Mouse (Mus musculus) left cerebral cortex, adult 2 months (tissue): ENCODE measurements at regions not wholly inside any gene's neighbourhood (a gene's known extent, or its start where the extent isn't known, plus 50 kb on each side); places are given as distances from the start of the nearest gene placed in this dataset.

ENCODE experiments used
- DNase-seq, 2 experiments: peaks; one replicate each; pipeline ENCODE4 v3.0.0; 2021 to 2022; ENCODE audit warnings: low spot score in 2 of 2, mixed read lengths in 1 of 2; ENCODE audit errors: extremely low spot score in 1 of 2
- H3K27ac ChIP-seq: fragments of 200-600 bp; 2 replicates; pipeline ENCODE4 v1.8.1; 2022
- H3K4me3 ChIP-seq: fragments of 200-600 bp; 2 replicates; pipeline ENCODE4 v1.8.1; 2022
- CTCF ChIP-seq: fragments of 200-600 bp; IDR thresholded peaks from 2 replicates; pipeline ENCODE4 v1.8.1; 2022; ENCODE audit warnings: antibody characterized with exemption, mild to moderate bottlenecking, moderate library complexity
- intact Hi-C: fragments of 180-260 bp; cut with DNase I; formaldehyde crosslinking; loops from one replicate; pipeline ENCODE4 v1.15.1; 2025

DNA sequence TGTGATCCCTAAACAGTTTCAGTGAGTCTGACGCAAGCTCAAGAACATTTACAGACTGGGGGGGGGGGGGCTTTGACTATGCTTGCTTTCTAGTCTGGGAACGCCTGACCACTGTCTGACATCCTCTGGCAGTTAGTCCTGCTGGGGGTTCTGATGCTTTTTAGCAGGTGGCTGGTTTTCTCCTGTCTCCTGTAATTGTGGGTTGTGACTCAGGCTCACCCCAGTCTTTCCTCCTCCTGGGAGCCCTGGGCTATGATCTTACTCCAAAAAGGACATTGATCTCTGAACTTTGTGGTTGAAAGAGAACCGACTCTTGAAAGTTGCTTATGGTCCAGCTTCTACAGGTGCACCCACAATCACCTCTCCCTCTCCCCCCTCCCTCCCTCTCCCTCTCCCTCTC is 50.6 kb upstream of the Crhr1 start:
- Histone ChIP-seq H3K27ac (no peak overlapping the region), H3K4me3 (no peak overlapping the region)
- intact Hi-C loops: no loop called here
- DNase-seq: no peak
- TF ChIP-seq CTCF: no peak
